Mouse (Mus musculus) heart, adult 18-20 months (tissue): ENCODE results near the gene Fbxw7. TPM values are rescaled to one million over a fixed set of nuclear protein-coding genes. Genes with fewer than 3 reads are reported as not detected.
"Not testable (repeated sequence)": the region's sequence is repeated elsewhere in the genome, so short reads cannot be mapped to it uniquely, and the experiment has no call there.

Experiments
- DNase-seq, 2 experiments: peaks; one replicate each; pipeline ENCODE4 v3.0.0; 2021 to 2022; ENCODE audit warnings: mixed read lengths in 1 of 2
- total RNA-seq, 2 experiments: library from RNA; stranded (reverse); gene quantifications; 2 replicates each; pipeline ENCODE4 v1.2.3; 2021

Fbxw7 gene
- total RNA-seq, 2 experiments from 2014 or later: 38.1 to 43.0 TPM

- no peak for DNase-seq
These were observed 11.9 kb downstream of the Fbxw7 start for GRCm38 (mm10) chr3:84826938-84827337.

- DNase-seq: no peak
These were observed 12.5 kb downstream of the Fbxw7 start for GRCm38 (mm10) chr3:84827617-84828016.

GRCm38 (mm10) chr3:84829366-84829765 is 14.3 kb downstream of the Fbxw7 start:
- DNase-seq: no peak

- no peak for DNase-seq
These were observed 21.0 kb downstream of the Fbxw7 start for GRCm38 (mm10) chr3:84836029-84836428.

- no peak for DNase-seq
These were observed 22.9 kb downstream of the Fbxw7 start for GRCm38 (mm10) chr3:84837984-84838383.

- no peak for DNase-seq
These were observed 24.4 kb downstream of the Fbxw7 start for GRCm38 (mm10) chr3:84839499-84839898.

GRCm38 (mm10) chr3:84841271-84841670 is 26.2 kb downstream of the Fbxw7 start:
- DNase-seq: no peak

- no peak for DNase-seq
These were observed 27.7 kb downstream of the Fbxw7 start for GRCm38 (mm10) chr3:84842793-84843192.

- peak; percentile 65 to 83 for DNase-seq
These were observed 28.5 kb downstream of the Fbxw7 start for GRCm38 (mm10) chr3:84843594-84843993.

- DNase-seq: peak in 1 of 2 experiments; percentile 60
These were observed 33.7 kb downstream of the Fbxw7 start for GRCm38 (mm10) chr3:84848798-84849197.

- DNase-seq: no peak
These were observed 35.4 kb downstream of the Fbxw7 start for GRCm38 (mm10) chr3:84850418-84850817.

- DNase-seq: no peak
These were observed 36.7 kb downstream of the Fbxw7 start for GRCm38 (mm10) chr3:84851801-84852200.

GRCm38 (mm10) chr3:84852877-84853276 is 37.8 kb downstream of the Fbxw7 start:
- DNase-seq: peak; percentile 71 to 90

- no peak for DNase-seq
These were observed 39.4 kb downstream of the Fbxw7 start for GRCm38 (mm10) chr3:84854440-84854839.

- DNase-seq: no peak
These were observed 45.6 kb downstream of the Fbxw7 start for GRCm38 (mm10) chr3:84860669-84861068.

- DNase-seq: not testable (repeated sequence)
These were observed 46.7 kb downstream of the Fbxw7 start for GRCm38 (mm10) chr3:84861817-84862216.

GRCm38 (mm10) chr3:84865684-84866083 is 50.6 kb downstream of the Fbxw7 start:
- no peak for DNase-seq

GRCm38 (mm10) chr3:84866866-84867265 is 51.8 kb downstream of the Fbxw7 start:
- DNase-seq: no peak

GRCm38 (mm10) chr3:84867434-84867975 is 52.4 kb downstream of the Fbxw7 start:
- no peak for DNase-seq

GRCm38 (mm10) chr3:84867991-84868390 is 52.9 kb downstream of the Fbxw7 start:
- DNase-seq: no peak

GRCm38 (mm10) chr3:84870126-84870525 is 55.1 kb downstream of the Fbxw7 start:
- DNase-seq: no peak

- no peak for DNase-seq
These were observed 60.2 kb downstream of the Fbxw7 start for GRCm38 (mm10) chr3:84875306-84875705.

GRCm38 (mm10) chr3:84876211-84876610 is 61.1 kb downstream of the Fbxw7 start:
- no peak for DNase-seq

GRCm38 (mm10) chr3:84883817-84884483 is 68.9 kb downstream of the Fbxw7 start:
- DNase-seq: peak; percentile 60 to 70
